Mouse (Mus musculus) G1E (cell line): ENCODE measurements around the gene Acad11.

ENCODE experiments used
- CTCF ChIP-seq: IDR thresholded peaks from 2 replicates; pipeline ENCODE4 v1.5.1; 2012; ENCODE audit warnings: low read depth, low read length, inconsistent platforms, mixed read lengths
- GATA1 ChIP-seq: IDR thresholded peaks from 2 replicates; pipeline ENCODE4 v1.6.1; 2012; ENCODE audit warnings: borderline replicate concordance, low read length, inconsistent platforms, mixed read lengths
- TAL1 ChIP-seq: conservative IDR thresholded peaks from 2 replicates; pipeline ENCODE4 v1.6.1; 2012; ENCODE audit warnings: low read depth, low read length, inconsistent platforms, mixed read lengths

DNA sequence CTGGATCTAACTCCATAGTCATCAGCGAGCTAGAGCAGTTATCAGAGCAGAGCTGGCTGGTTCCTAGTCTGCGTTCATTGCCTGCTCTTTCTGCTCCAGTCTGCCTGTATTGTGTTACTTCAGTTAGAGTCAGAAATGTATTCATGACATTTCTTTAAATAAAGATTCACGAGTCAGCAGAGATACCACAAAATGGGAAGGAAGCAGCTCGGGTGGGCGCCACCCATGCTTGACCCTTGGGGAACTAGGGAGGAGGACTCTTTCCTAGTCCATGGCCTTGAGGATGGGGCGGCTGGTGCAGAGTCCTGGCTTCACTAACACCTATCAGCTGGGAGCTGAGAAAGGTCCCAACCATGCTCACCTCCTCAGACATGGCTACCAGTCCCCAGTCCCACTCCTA, 77.2 kb downstream of the Acad11 start:
- no peak for TF ChIP-seq CTCF
- TF ChIP-seq GATA1 = no peak
- TF ChIP-seq TAL1 = no peak
